In genomic region chr6:81943281-81943680, GRCm38 (mm10) we compare ENCODE assay signal across 27 mouse cellular contexts. TPM values are rescaled to one million over a fixed set of nuclear protein-coding genes. Genes with fewer than 3 reads are reported as not detected.
DNase-seq lines count a peak whose midpoint lies in the region; TF ChIP-seq lines count a peak whose summit lies in the region.
"Had no signal": no experiment of that assay in that cellular context is flagged by ENCODE, and none has a peak within 500 bp of the region (broad histone marks: within the 10 kb centered on the region; RNA-seq: fewer than 3 reads in every experiment).

No protein-coding gene starts in this region.

- H3K27ac ChIP-seq in bone marrow macrophage, adult 2 months (ENCODE audit: insufficient read depth, low read depth, low read length): peak overlapping the region; percentile 73
- no peak overlapping the region for H3K27ac ChIP-seq in layer of hippocampus, adult 2 months
- H3K27ac ChIP-seq: embryonic facial prominence, embryonic 12.5 days; heart, embryonic 10.5 days; heart, embryonic 15.5 days; hindbrain, postnatal 0 days; intestine, embryonic 15.5 days; kidney, postnatal 0 days; liver, embryonic 14.5 days; midbrain, embryonic 10.5 days; midbrain, embryonic 15.5 days had no signal

- no peak for TF ChIP-seq POLR2A in bone marrow macrophage, adult 2 months (IDR thresholded peaks at IDR 0.05; ENCODE audit: borderline replicate concordance, low read depth, low read length)

- DNase-seq in adrenal gland, adult 8-10 months: peak; percentile 37
- DNase-seq in adrenal gland, postnatal 25 days: no peak
- peak; percentile 68 for DNase-seq in NIH3T3 (ENCODE audit: low read depth)
- DNase-seq in right cerebral cortex, postnatal 25 days: no peak
- no peak for DNase-seq in thymus, postnatal 14 days
- DNase-seq in layer of hippocampus, adult 2 months (ENCODE audit: low spot score in 2 of 2): no peak
- DNase-seq: B cell, adult 2 months; cerebellum, adult 11 months; cerebellum, adult 9-11 months; embryo, embryonic 11 days; forebrain, postnatal 0 days; kidney, adult 2 months; layer of hippocampus, adult 9-11 months; liver; lung, adult 2 months; lung, postnatal 14 days; right cerebral cortex, postnatal 4 days had no signal

- TF ChIP-seq CTCF in bone marrow macrophage, adult 2 months (IDR thresholded peaks at IDR 0.05; ENCODE audit: low read depth, low read length): no peak
- TF ChIP-seq CTCF in layer of hippocampus, adult 2 months (conservative IDR thresholded peaks at IDR 0.05): no peak

- no peak overlapping the region for H3K4me3 ChIP-seq in bone marrow macrophage, adult 2 months (ENCODE audit: insufficient read depth, low read length)
- H3K4me3 ChIP-seq in layer of hippocampus, adult 2 months: no peak overlapping the region
- H3K4me3 ChIP-seq: embryonic facial prominence, embryonic 12.5 days; heart, embryonic 10.5 days; heart, embryonic 15.5 days; intestine, embryonic 15.5 days; midbrain, embryonic 10.5 days; midbrain, embryonic 15.5 days had no signal

- peaks cover 34% of the 10 kb centered on the region for H3K4me1 ChIP-seq in bone marrow macrophage, adult 2 months (ENCODE audit: control insufficient read depth, insufficient read depth, low read length)
- H3K4me1 ChIP-seq: embryonic facial prominence, embryonic 12.5 days; heart, embryonic 10.5 days; heart, embryonic 15.5 days; intestine, embryonic 15.5 days; midbrain, embryonic 10.5 days; midbrain, embryonic 15.5 days had no signal

RNA-seq across cellular contexts. Expression of gene Gcfc2, which starts 19.8 kb away (rescaled TPM):
- total RNA-seq in adrenal gland, adult 8-10 months (2022): 10 to 100 TPM in 2 of 4 experiments, 1 to 10 TPM in 2; 6.5 to 22.9 (median 14.0) TPM
- total RNA-seq in adrenal gland, postnatal 25 days (2021): 14.1 and 15.1 TPM in 2 replicates
- 9.1 and 18.6 TPM in 2 replicates for polyA plus RNA-seq in bone marrow macrophage, adult 2 months (2012; ENCODE audit: insufficient read depth, insufficient read length, missing spikeins)
- total RNA-seq in layer of hippocampus, adult 2 months (2021): 10 to 100 TPM; 14.4 to 18.0 TPM

RNA-seq across cellular contexts. Expression of gene Mrpl19, which starts 22.5 kb away (rescaled TPM):
- total RNA-seq in adrenal gland, adult 8-10 months (2022): 10 to 100 TPM; 36.9 to 39.0 (median 39.0) TPM
- 22.9 and 36.0 TPM in 2 replicates for total RNA-seq in adrenal gland, postnatal 25 days (2021)
- polyA plus RNA-seq in bone marrow macrophage, adult 2 months (2012; ENCODE audit: insufficient read depth, insufficient read length, missing spikeins): 18.3 and 22.3 TPM in 2 replicates
- 10 to 100 TPM; 33.2 to 35.3 TPM for total RNA-seq in layer of hippocampus, adult 2 months (2021)

Comparison
In these comparisons a context has a peak if more than half of its experiments do, and no peak if none do; other contexts are left out.
1. DNase-seq: peak in adrenal gland, adult 8-10 months (single experiment) and NIH3T3 (single experiment); none in adrenal gland, postnatal 25 days (single experiment), right cerebral cortex, postnatal 25 days (single experiment), thymus, postnatal 14 days (single experiment) and layer of hippocampus, adult 2 months (0 of 2).